Mouse (Mus musculus): ENCODE results near the gene Ppp1r9a. TPM values are rescaled to one million over a fixed set of nuclear protein-coding genes. Genes with fewer than 3 reads are reported as not detected.

The Ppp1r9a gene
- polyA plus RNA-seq, 1 experiment: 0.62 TPM

- DNase-seq (ENCODE audit: low read depth in 1 of 2, low spot score in 2 of 2): no peak
- no peaks in the 10 kb centered on the region for H3K27me3 ChIP-seq (ENCODE audit: control insufficient read depth, insufficient read depth, low read length)
- H3K4me3 ChIP-seq (ENCODE audit: extremely low read depth, insufficient read depth, insufficient read length): no peak overlapping the region
- no peaks in the 10 kb centered on the region for H3K4me1 ChIP-seq (ENCODE audit: control insufficient read depth, insufficient read depth, insufficient read length)
- 85% methylated on average over 1 of the region's 1 CpGs for WGBS
- H3K27ac ChIP-seq (ENCODE audit: insufficient read depth, low read length): no peak overlapping the region
- TF ChIP-seq POLR2A (IDR thresholded peaks at IDR 0.05; ENCODE audit: low read depth, low read length) (no peak), CTCF (IDR thresholded peaks at IDR 0.05; ENCODE audit: extremely low read depth, insufficient read depth, insufficient read length, insufficient replicate concordance) (no peak)
- no peaks in the 10 kb centered on the region for H3K36me3 ChIP-seq (ENCODE audit: control insufficient read depth, insufficient read depth, low read length)
Measured at GRCm38 (mm10) chr6:5155313-5155927, 252.7 kb downstream of the Ppp1r9a start.

- H3K36me3 ChIP-seq (ENCODE audit: control insufficient read depth, insufficient read depth, low read length): no peaks in the 10 kb centered on the region
- no peak overlapping the region for H3K27ac ChIP-seq (ENCODE audit: insufficient read depth, low read length)
- H3K4me3 ChIP-seq (ENCODE audit: extremely low read depth, insufficient read depth, insufficient read length): no peak overlapping the region
- WGBS: 65% methylated on average over 6 of the region's 6 CpGs
- no peak for DNase-seq (ENCODE audit: low read depth in 1 of 2, low spot score in 2 of 2)
- TF ChIP-seq POLR2A (IDR thresholded peaks at IDR 0.05; ENCODE audit: low read depth, low read length) (no peak), CTCF (IDR thresholded peaks at IDR 0.05; ENCODE audit: extremely low read depth, insufficient read depth, insufficient read length, insufficient replicate concordance) (no peak)
- H3K4me1 ChIP-seq (ENCODE audit: control insufficient read depth, insufficient read depth, insufficient read length): no peaks in the 10 kb centered on the region
- no peaks in the 10 kb centered on the region for H3K27me3 ChIP-seq (ENCODE audit: control insufficient read depth, insufficient read depth, low read length)
Measured at GRCm38 (mm10) chr6:5156541-5157425, 254.1 kb downstream of the Ppp1r9a start.

GRCm38 (mm10) chr6:5159385-5159791 is 256.7 kb downstream of the Ppp1r9a start:
- 52% methylated on average over 7 of the region's 7 CpGs for WGBS
- H3K36me3 ChIP-seq (ENCODE audit: control insufficient read depth, insufficient read depth, low read length): no peaks in the 10 kb centered on the region
- no peak overlapping the region for H3K4me3 ChIP-seq (ENCODE audit: extremely low read depth, insufficient read depth, insufficient read length)
- DNase-seq (ENCODE audit: low read depth in 1 of 2, low spot score in 2 of 2): no peak
- H3K27ac ChIP-seq (ENCODE audit: insufficient read depth, low read length): no peak overlapping the region
- TF ChIP-seq CTCF (IDR thresholded peaks at IDR 0.05; ENCODE audit: extremely low read depth, insufficient read depth, insufficient read length, insufficient replicate concordance): no peak
- TF ChIP-seq POLR2A (IDR thresholded peaks at IDR 0.05; ENCODE audit: low read depth, low read length): no peak
- no peaks in the 10 kb centered on the region for H3K27me3 ChIP-seq (ENCODE audit: control insufficient read depth, insufficient read depth, low read length)
- no peaks in the 10 kb centered on the region for H3K4me1 ChIP-seq (ENCODE audit: control insufficient read depth, insufficient read depth, insufficient read length)

- TF ChIP-seq CTCF (IDR thresholded peaks at IDR 0.05; ENCODE audit: extremely low read depth, insufficient read depth, insufficient read length, insufficient replicate concordance): no peak
- TF ChIP-seq POLR2A (IDR thresholded peaks at IDR 0.05; ENCODE audit: low read depth, low read length): no peak
- no peak overlapping the region for H3K27ac ChIP-seq (ENCODE audit: insufficient read depth, low read length)
- DNase-seq (ENCODE audit: low read depth in 1 of 2, low spot score in 2 of 2): no peak
- H3K4me1 ChIP-seq (ENCODE audit: control insufficient read depth, insufficient read depth, insufficient read length): no peaks in the 10 kb centered on the region
- H3K27me3 ChIP-seq (ENCODE audit: control insufficient read depth, insufficient read depth, low read length): no peaks in the 10 kb centered on the region
- H3K4me3 ChIP-seq (ENCODE audit: extremely low read depth, insufficient read depth, insufficient read length): no peak overlapping the region
- 89% methylated on average over 6 of the region's 6 CpGs for WGBS
- H3K36me3 ChIP-seq (ENCODE audit: control insufficient read depth, insufficient read depth, low read length): no peaks in the 10 kb centered on the region
Measured at GRCm38 (mm10) chr6:5162052-5162451, 259.3 kb downstream of the Ppp1r9a start.

- 95% methylated on average over 14 of the region's 14 CpGs for WGBS
- DNase-seq (ENCODE audit: low read depth in 1 of 2, low spot score in 2 of 2): no peak
- Histone ChIP-seq H3K4me1 (ENCODE audit: control insufficient read depth, insufficient read depth, insufficient read length) (no peaks in the 10 kb centered on the region), H3K27me3 (ENCODE audit: control insufficient read depth, insufficient read depth, low read length) (no peaks in the 10 kb centered on the region), H3K36me3 (ENCODE audit: control insufficient read depth, insufficient read depth, low read length) (no peaks in the 10 kb centered on the region), H3K27ac (ENCODE audit: insufficient read depth, low read length) (no peak overlapping the region), H3K4me3 (ENCODE audit: extremely low read depth, insufficient read depth, insufficient read length) (no peak overlapping the region)
- no peak for TF ChIP-seq CTCF (IDR thresholded peaks at IDR 0.05; ENCODE audit: extremely low read depth, insufficient read depth, insufficient read length, insufficient replicate concordance)
- no peak for TF ChIP-seq POLR2A (IDR thresholded peaks at IDR 0.05; ENCODE audit: low read depth, low read length)
Measured at GRCm38 (mm10) chr6:5163507-5164144, 260.9 kb downstream of the Ppp1r9a start.

GRCm38 (mm10) chr6:5164855-5165254 is 262.1 kb downstream of the Ppp1r9a start:
- H3K27ac ChIP-seq (ENCODE audit: insufficient read depth, low read length): no peak overlapping the region
- TF ChIP-seq POLR2A (IDR thresholded peaks at IDR 0.05; ENCODE audit: low read depth, low read length): no peak
- TF ChIP-seq CTCF (IDR thresholded peaks at IDR 0.05; ENCODE audit: extremely low read depth, insufficient read depth, insufficient read length, insufficient replicate concordance): no peak
- H3K4me1 ChIP-seq (ENCODE audit: control insufficient read depth, insufficient read depth, insufficient read length): no peaks in the 10 kb centered on the region
- no peaks in the 10 kb centered on the region for H3K27me3 ChIP-seq (ENCODE audit: control insufficient read depth, insufficient read depth, low read length)
- no peaks in the 10 kb centered on the region for H3K36me3 ChIP-seq (ENCODE audit: control insufficient read depth, insufficient read depth, low read length)
- WGBS: 44% methylated on average over 9 of the region's 9 CpGs
- no peak for DNase-seq (ENCODE audit: low read depth in 1 of 2, low spot score in 2 of 2)
- no peak overlapping the region for H3K4me3 ChIP-seq (ENCODE audit: extremely low read depth, insufficient read depth, insufficient read length)
